Mouse (Mus musculus) heart, adult 2 months (tissue): ENCODE data around the gene Abca7.

ENCODE experiments used
- CTCF ChIP-seq: fragments of 200-600 bp; IDR thresholded peaks from 2 replicates; pipeline ENCODE4 v1.8.1; 2022; ENCODE audit warnings: antibody characterized with exemption, mild to moderate bottlenecking, moderate library complexity
- POLR2A ChIP-seq: fragments of 200-500 bp; IDR thresholded peaks from 2 replicates; pipeline ENCODE4 v1.6.1; 2011; ENCODE audit warnings: mild to moderate bottlenecking, low read depth, low read length, control low read depth; ENCODE audit not compliant: insufficient read depth

- TF ChIP-seq CTCF (no peak), POLR2A (no peak)
Measured at GRCm38 (mm10) chr10:79960671-79961294, 35.5 kb upstream of the Abca7 start.
